Mouse (Mus musculus): ENCODE results near the gene Sh3glb1. TPM values are rescaled to one million over a fixed set of nuclear protein-coding genes. Genes with fewer than 3 reads are reported as not detected.
A peak's percentile ranks its signal among the peaks of the same experiment; 100 is the strongest.

Sh3glb1 gene
- total and polyA plus RNA-seq, 3 experiments, result 52.0 to 189 (median 112) TPM

DNA sequence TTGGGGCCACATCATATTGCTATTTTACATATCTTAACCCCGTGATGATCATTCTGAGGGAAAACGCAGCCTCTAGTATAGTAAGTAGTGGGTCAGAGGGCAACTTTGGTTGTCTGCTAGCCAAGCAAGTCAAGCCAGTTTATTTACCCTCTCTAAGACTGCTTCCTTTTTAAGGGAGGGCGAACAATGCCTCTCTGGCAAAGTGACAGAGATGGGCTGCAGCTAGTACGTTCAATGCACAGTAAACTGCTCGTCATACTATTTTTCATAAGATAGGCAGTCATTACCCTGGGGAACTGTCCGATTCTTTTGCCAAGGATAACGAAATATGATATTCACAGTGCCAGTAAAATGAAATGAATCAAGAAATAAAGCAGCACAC, 1.4 kb downstream of the Sh3glb1 start:
- in situ Hi-C loops (cut with MboI; ENCODE audit: low pct_ligation_motif_present, low pct_unique_long_range_greater_than_20kb, low sequenced_read_pairs), result loop anchor here (10.0 kb wide), 1 partner anchor 254 kb away; no protein-coding TSS in a partner anchor
- Histone ChIP-seq H3K36me3 (replicated peaks in 1 of 2; ENCODE audit: control insufficient read depth in 1 of 2, insufficient read depth in 1 of 2, low read length in 1 of 2) (peaks cover 2 to 27% of the 10 kb centered on the region in 2 experiments), H3K9ac (ENCODE audit: insufficient read depth, low read depth) (peak overlapping the region; percentile 79), H3K27ac (ENCODE audit: insufficient read depth, low read depth) (peak overlapping the region; percentile 14; the same call in 1 of the 2 replicates), H3K9me3 (replicated peaks; ENCODE audit: low read length) (no peaks in the 10 kb centered on the region), H3K27me3 (replicated peaks) (no peaks in the 10 kb centered on the region), H3K4me3 (replicated peaks in 1 of 3; ENCODE audit: low read depth in 2 of 3, low read length in 2 of 3, poor library complexity in 1 of 3) (peak overlapping the region; percentile 65 to 97 (median 77)), H3K79me2 (replicated peaks; ENCODE audit: control insufficient read depth, extremely low read depth, insufficient read depth, poor library complexity, severe bottlenecking) (peaks cover 46% of the 10 kb centered on the region), H3K4me2 (ENCODE audit: insufficient read depth, low read depth, poor library complexity, severe bottlenecking) (peak overlapping the region; percentile 99), H3K4me1 (ENCODE audit: control insufficient read depth in 1 of 2, insufficient read depth in 2 of 2) (peaks cover 14 to 52% of the 10 kb centered on the region in 2 experiments)
- TF ChIP-seq IRF4 (IDR thresholded peaks at IDR 0.05; ENCODE audit: low read depth, low read length) (peak; percentile 11; the same call in 1 of the 2 replicates), MAX (IDR thresholded peaks at IDR 0.05; ENCODE audit: low read length) (no peak), MAZ (IDR thresholded peaks at IDR 0.05; ENCODE audit: low read depth, low read length) (0 out of 2 replicates have a peak, but pooled peaks have one; percentile 22), HCFC1 (IDR thresholded peaks at IDR 0.05; ENCODE audit: low read depth, low read length) (no peak), EP300 (IDR thresholded peaks at IDR 0.05; ENCODE audit: low read length) (no peak)
- dilution Hi-C loops (cut with MboI; ENCODE audit: extremely low pct_ligation_motif_present, extremely low pct_unique_long_range_greater_than_20kb, low sequenced_read_pairs), result no loop called here
- DNase-seq (ENCODE audit: extremely low read depth), result no peak

DNA sequence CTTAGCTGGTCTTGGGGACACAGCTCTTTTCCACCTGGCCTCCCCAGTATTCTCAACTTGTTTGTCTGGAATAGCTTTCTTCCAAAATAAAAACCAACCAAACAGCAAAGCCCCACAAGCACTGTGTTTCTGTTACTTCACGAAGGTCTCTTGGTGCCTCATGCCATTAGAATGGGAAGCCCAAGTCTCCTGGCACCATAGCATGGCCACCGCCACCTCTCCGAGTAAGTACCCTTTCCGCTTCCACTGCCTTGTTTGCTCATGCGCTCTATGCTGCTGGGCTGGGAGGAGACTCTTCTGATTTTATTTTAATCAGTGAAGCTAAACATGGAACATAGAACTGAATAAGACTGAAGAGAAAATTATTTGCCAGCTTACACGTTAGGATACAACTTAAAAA, 2.3 kb downstream of the Sh3glb1 start:
- Histone ChIP-seq H3K4me2 (ENCODE audit: insufficient read depth, low read depth, poor library complexity, severe bottlenecking) (no peak overlapping the region), H3K36me3 (replicated peaks in 1 of 2; ENCODE audit: control insufficient read depth in 1 of 2, insufficient read depth in 1 of 2, low read length in 1 of 2) (peaks cover 7 to 34% of the 10 kb centered on the region in 2 experiments), H3K27me3 (replicated peaks) (no peaks in the 10 kb centered on the region), H3K27ac (ENCODE audit: insufficient read depth, low read depth) (no peak overlapping the region), H3K9me3 (replicated peaks; ENCODE audit: low read length) (no peaks in the 10 kb centered on the region), H3K9ac (ENCODE audit: insufficient read depth, low read depth) (no peak overlapping the region; the same call in 1 of the 2 replicates), H3K79me2 (replicated peaks; ENCODE audit: control insufficient read depth, extremely low read depth, insufficient read depth, poor library complexity, severe bottlenecking) (peaks cover 51% of the 10 kb centered on the region), H3K4me3 (replicated peaks in 1 of 3; ENCODE audit: low read depth in 2 of 3, low read length in 2 of 3, poor library complexity in 1 of 3) (peak overlapping the region in 1 of 3 experiments; percentile 6), H3K4me1 (ENCODE audit: control insufficient read depth in 1 of 2, insufficient read depth in 2 of 2) (peaks cover 14 to 52% of the 10 kb centered on the region in 2 experiments)
- no peak for DNase-seq (ENCODE audit: extremely low read depth)
- dilution Hi-C loops (cut with MboI; ENCODE audit: extremely low pct_ligation_motif_present, extremely low pct_unique_long_range_greater_than_20kb, low sequenced_read_pairs), result no loop called here
- TF ChIP-seq TCF12 (IDR thresholded peaks at IDR 0.05; ENCODE audit: low read depth, low read length) (no peak), MAX (IDR thresholded peaks at IDR 0.05; ENCODE audit: low read length) (0 out of 2 replicates have a peak, but pooled peaks have one; percentile 21)
- in situ Hi-C loops (cut with MboI; ENCODE audit: low pct_ligation_motif_present, low pct_unique_long_range_greater_than_20kb, low sequenced_read_pairs), result loop anchor here (10.0 kb wide), 1 partner anchor 253 kb away; no protein-coding TSS in a partner anchor

DNA sequence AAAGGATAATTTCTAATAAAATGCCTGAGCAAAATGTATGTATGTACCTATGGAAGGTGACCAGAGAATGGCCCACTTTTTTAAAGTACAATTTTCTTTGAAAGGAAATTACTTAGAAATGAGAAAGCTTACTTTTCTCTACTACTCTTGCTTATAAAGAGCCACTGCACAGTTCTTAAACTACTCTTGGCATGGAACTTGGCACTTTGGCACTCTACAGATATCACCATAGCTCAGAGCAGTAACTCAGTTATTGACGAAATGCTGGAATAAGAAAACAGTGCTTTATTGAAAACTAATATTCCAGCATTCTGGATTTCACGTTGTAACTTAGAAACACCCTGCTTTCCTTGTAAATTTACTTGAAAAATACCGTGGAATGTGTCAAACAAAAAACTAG, 3.0 kb downstream of the Sh3glb1 start:
- Histone ChIP-seq H3K9me3 (replicated peaks; ENCODE audit: low read length) (no peaks in the 10 kb centered on the region), H3K9ac (ENCODE audit: insufficient read depth, low read depth) (no peak overlapping the region), H3K4me3 (replicated peaks in 1 of 3; ENCODE audit: low read depth in 2 of 3, low read length in 2 of 3, poor library complexity in 1 of 3) (no peak overlapping the region), H3K4me2 (ENCODE audit: insufficient read depth, low read depth, poor library complexity, severe bottlenecking) (no peak overlapping the region), H3K36me3 (replicated peaks in 1 of 2; ENCODE audit: control insufficient read depth in 1 of 2, insufficient read depth in 1 of 2, low read length in 1 of 2) (peaks cover 11 to 41% of the 10 kb centered on the region in 2 experiments), H3K79me2 (replicated peaks; ENCODE audit: control insufficient read depth, extremely low read depth, insufficient read depth, poor library complexity, severe bottlenecking) (peaks cover 56% of the 10 kb centered on the region), H3K27ac (ENCODE audit: insufficient read depth, low read depth) (no peak overlapping the region), H3K4me1 (ENCODE audit: control insufficient read depth in 1 of 2, insufficient read depth in 2 of 2) (peaks cover 14 to 52% of the 10 kb centered on the region in 2 experiments), H3K27me3 (replicated peaks) (no peaks in the 10 kb centered on the region)
- dilution Hi-C loops (cut with MboI; ENCODE audit: extremely low pct_ligation_motif_present, extremely low pct_unique_long_range_greater_than_20kb, low sequenced_read_pairs), result no loop called here
- DNase-seq (ENCODE audit: extremely low read depth), result no peak
- in situ Hi-C loops (cut with MboI; ENCODE audit: low pct_ligation_motif_present, low pct_unique_long_range_greater_than_20kb, low sequenced_read_pairs), result loop anchor here (10.0 kb wide), 1 partner anchor 252 kb away; no protein-coding TSS in a partner anchor
- TF ChIP-seq ETS1 (conservative IDR thresholded peaks at IDR 0.05; ENCODE audit: low read depth, low read length) (no peak), MXI1 (IDR thresholded peaks at IDR 0.05; ENCODE audit: low read depth, low read length) (no peak), TCF12 (IDR thresholded peaks at IDR 0.05; ENCODE audit: low read depth, low read length) (no peak), SMC3 (IDR thresholded peaks at IDR 0.05; ENCODE audit: low read depth, low read length) (no peak), JUN (IDR thresholded peaks at IDR 0.05; ENCODE audit: insufficient read depth, low read depth, low read length) (no peak), ZNF384 (IDR thresholded peaks at IDR 0.05; ENCODE audit: low read depth, low read length) (no peak), EP300 (IDR thresholded peaks at IDR 0.05; ENCODE audit: low read length) (no peak), CTCF (conservative IDR thresholded peaks at IDR 0.05 in 1 of 2, IDR thresholded peaks at IDR 0.05 in 1 of 2; ENCODE audit: low read depth in 2 of 2, low read length in 2 of 2) (no peak), GABPA (IDR thresholded peaks at IDR 0.05; ENCODE audit: insufficient replicate concordance, low read depth, low read length) (no peak), ZKSCAN1 (IDR thresholded peaks at IDR 0.05; ENCODE audit: borderline replicate concordance, low read depth, low read length) (no peak), MAX (IDR thresholded peaks at IDR 0.05; ENCODE audit: low read length) (no peak), MAFK (IDR thresholded peaks at IDR 0.05; ENCODE audit: insufficient replicate concordance, low read length) (no peak), NELFE (IDR thresholded peaks at IDR 0.05; ENCODE audit: low read depth, low read length) (no peak)

All from CH12.LX (cell line).